Mouse (Mus musculus) kidney, adult 9 months (tissue): ENCODE measurements around the gene Pou1f1.

Experiments used
- DNase-seq: peaks from one replicate; pipeline ENCODE4 v3.0.0; 2022

Pou1f1 gene

DNA sequence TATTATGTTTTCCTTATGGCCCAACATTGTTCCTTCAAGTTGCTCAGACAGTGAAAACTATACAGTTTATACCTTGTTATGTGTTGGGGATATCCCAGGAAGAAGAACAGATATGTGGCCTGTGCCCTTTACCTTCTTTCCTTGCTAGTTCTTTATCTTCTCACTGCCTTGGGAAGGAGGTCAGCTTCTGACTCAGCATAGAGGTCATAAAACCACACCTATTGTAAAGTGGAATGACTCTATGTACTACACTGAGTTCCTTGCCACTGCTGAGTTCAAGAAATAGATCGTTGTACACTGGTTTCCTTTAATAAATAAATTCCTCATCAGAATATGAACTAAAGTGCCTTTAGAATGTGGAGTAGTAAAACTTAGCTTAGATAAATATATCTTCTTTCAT, 44.6 kb downstream of the Pou1f1 start:
- DNase-seq = no peak

DNA sequence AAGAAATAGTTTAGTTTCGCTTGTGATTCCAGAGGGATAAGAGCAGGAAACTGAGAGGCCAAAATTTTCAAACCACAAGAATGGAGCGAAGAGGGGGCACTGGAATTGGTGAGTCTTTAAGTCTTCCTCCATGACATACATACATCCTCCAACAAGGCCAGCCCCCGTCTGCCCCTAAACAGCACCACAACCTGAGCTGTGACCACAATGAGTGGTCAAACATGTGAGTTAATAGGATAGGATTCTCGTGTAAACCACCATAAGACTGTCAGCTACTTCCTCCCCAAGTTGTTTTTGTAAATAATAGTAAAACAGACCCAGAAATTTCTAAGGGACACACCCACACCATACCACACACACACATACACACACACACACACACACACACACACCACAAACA, 48.5 kb downstream of the Pou1f1 start:
- no peak for DNase-seq

DNA sequence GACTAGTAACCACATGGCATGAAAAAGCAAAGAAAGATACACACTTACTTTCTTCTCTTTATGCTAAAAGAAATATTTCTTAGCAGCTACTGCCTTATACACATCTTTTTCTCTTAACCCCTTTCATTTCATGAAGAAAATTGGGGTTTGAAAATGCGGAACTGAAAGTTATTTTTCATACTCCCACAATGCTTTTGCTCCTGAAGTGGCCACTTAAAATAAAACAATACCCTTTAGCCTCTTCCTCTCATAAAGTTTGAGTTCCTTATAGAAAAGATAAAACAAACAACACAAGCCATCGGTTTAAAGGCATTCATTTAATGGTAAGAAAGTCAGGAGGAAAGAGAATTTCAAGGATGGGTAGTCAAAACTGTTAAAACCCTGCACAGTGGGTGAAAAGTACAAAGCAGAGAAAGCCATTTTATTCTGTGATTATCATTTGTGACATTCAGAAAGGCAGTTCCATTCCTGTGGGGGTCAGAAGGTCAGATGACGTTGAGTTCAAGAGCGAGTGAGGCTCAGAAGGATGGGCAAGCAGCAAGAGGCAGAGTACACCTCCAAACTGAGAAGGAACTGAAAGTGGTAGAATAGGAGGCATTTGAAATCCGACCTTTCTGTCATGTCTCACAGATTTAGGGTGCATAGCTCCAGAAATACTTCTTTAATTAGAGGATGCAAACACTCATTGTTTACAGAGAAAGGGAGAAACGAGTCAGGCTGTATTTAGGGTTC, 57.2 kb downstream of the Pou1f1 start:
- no peak for DNase-seq
